Mouse (Mus musculus) intestine, embryonic 15.5 days (tissue): ENCODE results near the gene Fank1. TPM values are rescaled to one million over a fixed set of nuclear protein-coding genes. Genes with fewer than 3 reads are reported as not detected.
A peak's percentile ranks its signal among the peaks of the same experiment; 100 is the strongest.

Experiments used
- ATAC-seq: fragments of 200-750 bp; cut with Nextera tagmentation; 2 replicates; pipeline ENCODE4 v1.8.0; 2017; ENCODE audit warnings: moderate TSS enrichment, moderate library complexity
- H3K27ac ChIP-seq: fragments of 300-500 bp; sonication (generic); 2 replicates; pipeline ENCODE4 v1.5.1; 2015; ENCODE audit warnings: mild to moderate bottlenecking, inconsistent platforms
- H3K27me3 ChIP-seq: fragments of 300-500 bp; sonication (generic); replicated peaks from 2 replicates; pipeline ENCODE4 v1.6.1; 2015; ENCODE audit warnings: inconsistent platforms
- H3K36me3 ChIP-seq: fragments of 300-500 bp; sonication (generic); 2 replicates; pipeline ENCODE4 v1.6.1; 2015; ENCODE audit warnings: inconsistent platforms
- H3K4me1 ChIP-seq: fragments of 300-500 bp; sonication (generic); replicated peaks from 2 replicates; pipeline ENCODE4 v1.6.1; 2015; ENCODE audit warnings: inconsistent platforms
- H3K4me2 ChIP-seq: fragments of 300-500 bp; sonication (generic); replicated peaks from 2 replicates; pipeline ENCODE4 v1.6.1; 2015; ENCODE audit warnings: mild to moderate bottlenecking, inconsistent platforms
- H3K4me3 ChIP-seq: fragments of 300-500 bp; sonication (generic); replicated peaks from 2 replicates; pipeline ENCODE4 v1.5.1; 2015; ENCODE audit warnings: inconsistent platforms
- H3K9ac ChIP-seq: fragments of 300-500 bp; sonication (generic); 2 replicates; pipeline ENCODE4 v1.6.1; 2015; ENCODE audit warnings: inconsistent platforms
- H3K9me3 ChIP-seq: fragments of 300-500 bp; sonication (generic); 2 replicates; pipeline ENCODE4 v1.6.1; 2016; ENCODE audit warnings: inconsistent platforms
- WGBS: fragments of 180-500 bp; shearing (Covaris S2); methylation state at CpG from one replicate; pipeline ENCODE4 v1.1.7; 2015; 5-methylcytosine and 5-hydroxymethylcytosine counted together
- polyA plus RNA-seq: library from polyadenylated mRNA; unstranded; fragments of >200 nt; fragmentation: Nextera tagmentation; extraction: Ambion mirVana; gene quantifications from 2 replicates; pipeline ENCODE4 v1.2.1, GENCODE M21; 2015

Fank1 gene
- polyA plus RNA-seq, 1 experiment from 2014 or later: 1.1 TPM

GRCm38 (mm10) chr7:133850735-133851134 lies 74.1 kb downstream of the Fank1 start:
- Histone ChIP-seq H3K9ac (no peak overlapping the region), H3K9me3 (no peaks in the 10 kb centered on the region), H3K27me3 (no peaks in the 10 kb centered on the region), H3K4me1 (no peaks in the 10 kb centered on the region), H3K4me3 (no peak overlapping the region), H3K36me3 (no peaks in the 10 kb centered on the region), H3K27ac (no peak overlapping the region), H3K4me2 (no peak overlapping the region)
- ATAC-seq: no peak

GRCm38 (mm10) chr7:133856278-133856677 lies 79.6 kb downstream of the Fank1 start:
- no peaks in the 10 kb centered on the region for H3K36me3 ChIP-seq
- H3K4me2 ChIP-seq: no peak overlapping the region
- ATAC-seq: peak; percentile 55
- no peak overlapping the region for H3K27ac ChIP-seq
- no peak overlapping the region for H3K9ac ChIP-seq
- WGBS: 23% methylated on average over 3 of the region's 3 CpGs
- no peaks in the 10 kb centered on the region for H3K4me1 ChIP-seq
- no peaks in the 10 kb centered on the region for H3K9me3 ChIP-seq
- H3K27me3 ChIP-seq: no peaks in the 10 kb centered on the region
- H3K4me3 ChIP-seq: no peak overlapping the region

GRCm38 (mm10) chr7:133858506-133858905 lies 81.8 kb downstream of the Fank1 start:
- H3K9ac ChIP-seq: no peak overlapping the region
- 96% methylated on average over 3 of the region's 3 CpGs for WGBS
- no peak overlapping the region for H3K4me2 ChIP-seq
- H3K27ac ChIP-seq: no peak overlapping the region
- no peaks in the 10 kb centered on the region for H3K27me3 ChIP-seq
- no peak for ATAC-seq
- H3K9me3 ChIP-seq: no peaks in the 10 kb centered on the region
- no peaks in the 10 kb centered on the region for H3K36me3 ChIP-seq
- H3K4me1 ChIP-seq: 0 out of 2 replicates have a peak, but pooled peaks cover 3% of the 10 kb centered on the region
- no peak overlapping the region for H3K4me3 ChIP-seq

GRCm38 (mm10) chr7:133859548-133859947 lies 82.9 kb downstream of the Fank1 start:
- Histone ChIP-seq H3K4me1 (0 out of 2 replicates have a peak, but pooled peaks cover 3% of the 10 kb centered on the region), H3K4me3 (no peak overlapping the region), H3K9ac (no peak overlapping the region), H3K36me3 (no peaks in the 10 kb centered on the region), H3K9me3 (no peaks in the 10 kb centered on the region), H3K27me3 (no peaks in the 10 kb centered on the region), H3K4me2 (no peak overlapping the region), H3K27ac (no peak overlapping the region)
- ATAC-seq: no peak
- WGBS: 31% methylated on average over 4 of the region's 4 CpGs

DNA sequence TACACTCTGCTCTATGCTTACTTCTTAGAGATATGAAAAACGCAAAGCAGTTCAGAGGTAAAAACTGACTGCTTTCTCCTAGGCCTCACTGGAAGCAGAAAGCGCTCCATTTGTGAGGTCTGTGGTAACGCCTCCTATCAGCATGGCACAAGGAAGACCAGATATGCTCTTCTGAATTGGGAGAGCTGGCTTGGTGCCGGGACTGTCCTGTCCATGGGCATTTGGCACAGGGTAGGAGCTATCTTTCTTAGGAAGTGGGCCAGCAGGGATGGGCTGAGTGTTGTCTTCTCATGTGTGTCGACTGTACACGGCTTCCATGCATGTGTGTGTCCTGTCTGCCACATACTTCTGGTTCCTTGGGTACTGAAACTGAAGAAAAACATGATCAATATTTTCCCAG lies 85.6 kb downstream of the Fank1 start:
- Histone ChIP-seq H3K9me3 (no peaks in the 10 kb centered on the region), H3K27ac (no peak overlapping the region), H3K9ac (no peak overlapping the region), H3K36me3 (no peaks in the 10 kb centered on the region), H3K4me3 (no peak overlapping the region), H3K27me3 (no peaks in the 10 kb centered on the region), H3K4me1 (0 out of 2 replicates have a peak, but pooled peaks cover 3% of the 10 kb centered on the region), H3K4me2 (no peak overlapping the region)
- WGBS: 90% methylated on average over 6 of the region's 6 CpGs
- no peak for ATAC-seq

GRCm38 (mm10) chr7:133862723-133863122 lies 86.1 kb downstream of the Fank1 start:
- Histone ChIP-seq H3K4me2 (no peak overlapping the region), H3K4me1 (0 out of 2 replicates have a peak, but pooled peaks cover 3% of the 10 kb centered on the region), H3K27ac (no peak overlapping the region), H3K27me3 (no peaks in the 10 kb centered on the region), H3K36me3 (no peaks in the 10 kb centered on the region), H3K9me3 (no peaks in the 10 kb centered on the region), H3K4me3 (no peak overlapping the region), H3K9ac (no peak overlapping the region)
- ATAC-seq: no peak
- 74% methylated on average over 5 of the region's 5 CpGs for WGBS

GRCm38 (mm10) chr7:133863151-133863550 lies 86.5 kb downstream of the Fank1 start:
- no peak for ATAC-seq
- Histone ChIP-seq H3K27ac (no peak overlapping the region), H3K4me1 (0 out of 2 replicates have a peak, but pooled peaks cover 3% of the 10 kb centered on the region), H3K4me3 (no peak overlapping the region), H3K36me3 (no peaks in the 10 kb centered on the region), H3K9ac (no peak overlapping the region), H3K27me3 (no peaks in the 10 kb centered on the region), H3K9me3 (no peaks in the 10 kb centered on the region), H3K4me2 (no peak overlapping the region)
- 54% methylated on average over 3 of the region's 3 CpGs for WGBS

GRCm38 (mm10) chr7:133863684-133864083 lies 87.0 kb downstream of the Fank1 start:
- H3K36me3 ChIP-seq: no peaks in the 10 kb centered on the region
- 0 out of 2 replicates have a peak, but pooled peaks cover 3% of the 10 kb centered on the region for H3K4me1 ChIP-seq
- H3K4me3 ChIP-seq: no peak overlapping the region
- WGBS: 84% methylated on average over 4 of the region's 4 CpGs
- H3K27me3 ChIP-seq: no peaks in the 10 kb centered on the region
- no peaks in the 10 kb centered on the region for H3K9me3 ChIP-seq
- no peak overlapping the region for H3K9ac ChIP-seq
- no peak for ATAC-seq
- H3K4me2 ChIP-seq: no peak overlapping the region
- H3K27ac ChIP-seq: no peak overlapping the region

GRCm38 (mm10) chr7:133870265-133870664 lies 93.6 kb downstream of the Fank1 start:
- 81% methylated on average over 4 of the region's 4 CpGs for WGBS
- H3K27ac ChIP-seq: no peak overlapping the region
- H3K4me3 ChIP-seq: no peak overlapping the region
- H3K4me1 ChIP-seq: no peaks in the 10 kb centered on the region
- no peaks in the 10 kb centered on the region for H3K36me3 ChIP-seq
- H3K27me3 ChIP-seq: no peaks in the 10 kb centered on the region
- H3K4me2 ChIP-seq: no peak overlapping the region
- no peak for ATAC-seq
- no peak overlapping the region for H3K9ac ChIP-seq
- H3K9me3 ChIP-seq: no peaks in the 10 kb centered on the region

GRCm38 (mm10) chr7:133872701-133873100 lies 96.0 kb downstream of the Fank1 start:
- no peaks in the 10 kb centered on the region for H3K36me3 ChIP-seq
- no peaks in the 10 kb centered on the region for H3K4me1 ChIP-seq
- H3K4me3 ChIP-seq: no peak overlapping the region
- no peaks in the 10 kb centered on the region for H3K27me3 ChIP-seq
- no peak overlapping the region for H3K4me2 ChIP-seq
- WGBS: 77% methylated on average over 5 of the region's 5 CpGs
- H3K9me3 ChIP-seq: no peaks in the 10 kb centered on the region
- H3K9ac ChIP-seq: no peak overlapping the region
- ATAC-seq: no peak
- H3K27ac ChIP-seq: no peak overlapping the region

DNA sequence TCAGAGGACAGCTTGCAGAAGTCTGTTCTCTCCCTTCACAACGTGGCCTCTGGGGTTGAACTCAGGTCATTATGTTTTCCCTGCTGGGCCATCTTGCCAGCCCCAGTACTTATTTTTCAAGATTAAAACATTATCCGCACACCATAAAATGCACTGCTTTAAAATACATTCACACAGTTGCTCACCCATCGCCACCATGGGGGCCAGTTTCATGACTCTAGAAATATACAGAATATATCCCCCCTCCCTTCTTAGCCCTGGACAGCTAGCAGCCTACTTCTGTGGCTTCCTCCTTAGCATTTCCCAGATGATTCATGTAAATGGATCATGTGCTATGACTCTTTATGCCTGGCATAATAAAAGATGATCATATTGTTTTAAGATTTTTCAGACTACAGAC lies 99.5 kb downstream of the Fank1 start:
- no peak overlapping the region for H3K4me3 ChIP-seq

GRCm38 (mm10) chr7:133876646-133877342 lies 100.1 kb downstream of the Fank1 start:
- no peak overlapping the region for H3K4me3 ChIP-seq
- no peaks in the 10 kb centered on the region for H3K4me1 ChIP-seq
- no peak overlapping the region for H3K9ac ChIP-seq
- 74% methylated on average over 17 of the region's 17 CpGs for WGBS
- no peaks in the 10 kb centered on the region for H3K36me3 ChIP-seq
- ATAC-seq: no peak
- no peaks in the 10 kb centered on the region for H3K27me3 ChIP-seq
- H3K9me3 ChIP-seq: no peaks in the 10 kb centered on the region
- no peak overlapping the region for H3K27ac ChIP-seq
- H3K4me2 ChIP-seq: no peak overlapping the region

More for the DNA sequence above, 99.5 kb downstream of the Fank1 start:
- ATAC-seq: no peak
- no peak overlapping the region for H3K4me2 ChIP-seq
- no peaks in the 10 kb centered on the region for H3K36me3 ChIP-seq
- no peaks in the 10 kb centered on the region for H3K4me1 ChIP-seq
- no peak overlapping the region for H3K27ac ChIP-seq
- no peak overlapping the region for H3K9ac ChIP-seq
- WGBS: 69% methylated on average over 3 of the region's 3 CpGs
- no peaks in the 10 kb centered on the region for H3K27me3 ChIP-seq
- no peaks in the 10 kb centered on the region for H3K9me3 ChIP-seq

DNA sequence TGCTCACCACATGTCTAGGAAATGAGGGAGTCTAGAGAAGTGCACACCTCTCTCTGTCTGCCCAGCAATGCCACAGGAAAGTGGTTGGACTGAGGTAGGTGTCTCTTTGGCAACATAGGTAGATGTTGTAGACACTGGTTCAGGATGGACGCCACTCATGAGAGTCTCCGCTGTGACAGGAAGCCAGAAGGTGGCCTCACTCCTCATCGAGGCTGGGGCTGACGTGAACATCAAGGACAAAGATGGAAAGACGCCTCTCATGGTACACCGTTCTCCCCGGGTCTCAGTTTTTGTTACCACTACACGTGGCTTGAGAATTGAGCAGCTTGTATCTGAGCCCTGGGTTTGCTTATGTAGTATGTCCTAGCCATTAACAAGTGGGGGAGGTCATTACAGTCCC lies 103.1 kb downstream of the Fank1 start:
- H3K9ac ChIP-seq: no peak overlapping the region
- no peak overlapping the region for H3K4me2 ChIP-seq
- H3K27me3 ChIP-seq: no peaks in the 10 kb centered on the region
- no peaks in the 10 kb centered on the region for H3K9me3 ChIP-seq
- 93% methylated on average over 8 of the region's 8 CpGs for WGBS
- no peak for ATAC-seq
- no peaks in the 10 kb centered on the region for H3K4me1 ChIP-seq
- no peak overlapping the region for H3K27ac ChIP-seq
- H3K4me3 ChIP-seq: no peak overlapping the region
- no peaks in the 10 kb centered on the region for H3K36me3 ChIP-seq
